Mouse (Mus musculus) embryonic fibroblast, embryonic 13.5 days (primary cell): ENCODE measurements at regions not wholly inside any gene's neighbourhood (a gene's known extent, or its start where the extent isn't known, plus 50 kb on each side); places are given as distances from the start of the nearest gene placed in this dataset.

Source experiments
- CTCF ChIP-seq: IDR thresholded peaks from 2 replicates; pipeline ENCODE4 v1.5.1; 2011; ENCODE audit warnings: mild to moderate bottlenecking, control low read depth, low read length, moderate library complexity, borderline replicate concordance; ENCODE audit not compliant: insufficient read depth
- POLR2A ChIP-seq: IDR thresholded peaks from 2 replicates; pipeline ENCODE4 v1.6.1; 2011; ENCODE audit warnings: low read depth, mild to moderate bottlenecking, control low read depth, low read length, moderate library complexity

DNA sequence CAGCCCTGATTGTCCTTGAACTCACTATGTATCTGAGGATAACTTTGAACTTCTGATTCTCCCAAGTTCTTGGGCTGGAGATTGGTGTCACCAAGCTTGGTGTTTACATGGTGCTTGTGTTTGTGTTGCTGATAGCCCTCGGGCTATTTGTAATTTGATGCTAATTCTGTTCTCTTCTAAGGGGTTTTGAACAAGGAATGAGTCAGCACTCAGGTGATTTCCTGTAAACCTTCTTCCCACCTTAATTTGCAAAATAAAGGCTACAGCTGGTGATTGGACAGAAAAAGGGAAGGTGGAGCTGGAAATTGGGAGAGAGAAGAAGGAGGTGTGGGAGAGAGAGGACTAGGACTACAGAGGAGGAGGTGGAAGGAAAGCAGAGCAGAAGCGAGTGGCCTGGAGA is 254.8 kb upstream of the Flrt2 start:
- TF ChIP-seq CTCF = no peak
- TF ChIP-seq POLR2A = no peak
